In the genomic region with DNA sequence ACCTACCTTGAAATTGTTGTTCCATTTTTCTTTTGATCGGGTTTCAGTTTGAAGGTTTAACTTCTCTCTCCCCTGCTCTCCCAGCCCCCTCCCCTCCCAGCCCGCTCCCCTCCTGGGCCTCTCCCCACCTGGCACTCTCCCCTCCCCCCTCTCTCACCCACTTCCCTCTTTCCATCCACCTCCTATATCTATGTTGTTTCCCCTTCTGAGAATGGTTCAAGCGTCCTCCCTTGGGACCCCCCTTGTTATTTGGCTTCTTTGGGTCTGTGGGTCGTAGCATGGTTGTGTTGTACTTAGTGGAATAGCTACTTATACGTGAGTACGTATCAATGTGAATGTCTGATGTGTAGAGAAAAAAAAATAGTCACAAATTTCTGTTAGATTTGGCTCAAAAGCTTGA, we compare ENCODE assay signal across 20 mouse cellular contexts. TPM values are rescaled to one million over a fixed set of nuclear protein-coding genes. Genes with fewer than 3 reads are reported as not detected.
DNase-seq lines count a peak whose midpoint lies in the region; ATAC-seq lines count a peak whose summit lies in the region.
"Had no signal": no experiment of that assay in that cellular context is flagged by ENCODE, and none has a peak within 500 bp of the region (broad histone marks: within the 10 kb centered on the region; RNA-seq: fewer than 3 reads in every experiment).

No protein-coding gene starts in this region.

- peak; percentile 22 for DNase-seq in heart, adult 11 months
- no peak for DNase-seq in heart, adult 9 months (ENCODE audit: low spot score in 2 of 2)
- DNase-seq in spleen, postnatal 36 days (ENCODE audit: low spot score in 2 of 2) = peak; percentile 24 to 43
- no peak for DNase-seq in spleen, postnatal 4 days (ENCODE audit: low spot score in 2 of 2)
- peak; percentile 50 to 63 for DNase-seq in B cell, adult 2 months
- no peak for DNase-seq in lung, postnatal 25 days (ENCODE audit: low spot score)
- DNase-seq in cerebellum, postnatal 10 days = no peak
- DNase-seq: adrenal gland, postnatal 10 days; cerebellum, adult 11-12 months; cerebellum, adult 9-10 months; cerebellum, postnatal 36 days; forebrain, postnatal 0 days; gastrocnemius, postnatal 25 days; heart, postnatal 10 days; heart, postnatal 4 days had no signal

- peak; percentile 30 to 51; a peak in 2 of 4 replicates for ATAC-seq in hematopoietic stem cell, adult 5-6 weeks (replicated peaks in 1 of 2; ENCODE audit: insufficient read depth in 1 of 2, low FRiP score in 2 of 2, low TSS enrichment in 1 of 2, low read depth in 1 of 2, poor library complexity in 2 of 2, severe bottlenecking in 2 of 2)
- ATAC-seq: CD4-positive, CD25-positive, alpha-beta regulatory T cell, adult 4 months; forebrain, postnatal 0 days; hindbrain, postnatal 0 days had no signal

RNA-seq across cellular contexts. Expression of gene 1700113H08Rik, which starts 40.9 kb away (rescaled TPM):
- not detected in 2 replicates for total RNA-seq in hematopoietic stem cell, adult 5-6 weeks (2017)
- total RNA-seq: forebrain, postnatal 0 days; granulocyte monocyte progenitor cell, adult 5-6 weeks; heart, postnatal 4 days; MEL had no signal

Comparison
In these comparisons a context has a peak if more than half of its experiments do, and no peak if none do; other contexts are left out.
1. DNase-seq: peak in heart, adult 11 months (single experiment), spleen, postnatal 36 days (2 of 2) and B cell, adult 2 months (2 of 2); none in heart, adult 9 months (0 of 2), spleen, postnatal 4 days (0 of 2), lung, postnatal 25 days (single experiment) and cerebellum, postnatal 10 days (0 of 2).